Mouse (Mus musculus): ENCODE measurements at regions not wholly inside any gene's neighbourhood (a gene's known extent, or its start where the extent isn't known, plus 50 kb on each side); places are given as distances from the start of the nearest gene placed in this dataset.

DNA sequence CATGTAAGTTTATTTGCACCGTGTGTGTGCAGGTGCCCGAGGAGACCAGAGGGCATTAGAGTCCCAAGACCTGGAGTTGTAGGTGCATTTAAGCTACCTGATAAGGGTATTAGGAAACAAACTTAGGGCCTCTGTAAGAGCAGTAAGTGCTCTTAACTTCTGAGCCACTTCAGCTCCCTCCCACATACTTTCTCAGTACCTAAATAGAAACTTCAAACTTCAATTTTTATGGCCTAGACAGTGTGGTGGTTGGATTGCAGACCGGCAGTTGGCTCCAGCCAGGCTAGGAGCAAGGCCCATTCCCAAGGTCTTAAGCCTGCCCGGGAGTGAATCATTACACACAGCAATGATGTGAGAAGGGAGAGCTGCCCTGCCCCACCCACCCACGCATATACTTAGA is 208.8 kb upstream of the Plpp4 start:
- no peak for DNase-seq (ENCODE audit: low read depth, low spot score)

GRCm38 (mm10) chr7:129049726-129050125 is 207.1 kb upstream of the Plpp4 start:
- no peak for DNase-seq (ENCODE audit: low read depth, low spot score)

DNA sequence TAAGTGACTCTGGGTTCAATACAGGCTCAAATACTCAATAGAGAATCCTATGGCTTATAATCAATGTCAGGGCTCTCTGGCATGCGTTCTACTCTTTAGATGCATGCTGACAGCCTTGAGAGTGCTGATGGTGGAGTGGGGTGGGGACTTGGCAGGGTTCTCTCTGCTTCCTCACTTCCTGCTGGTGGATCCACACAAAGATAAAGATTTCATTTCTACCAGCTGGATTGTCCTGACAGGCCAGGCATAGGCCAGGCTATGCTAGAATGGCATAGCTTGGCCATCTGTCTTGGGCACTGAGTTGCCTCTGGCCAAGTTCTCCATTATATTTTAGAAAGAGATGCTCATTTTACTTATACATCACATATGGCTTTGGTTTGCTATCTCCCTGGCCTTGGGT is 206.2 kb upstream of the Plpp4 start:
- DNase-seq (ENCODE audit: low read depth, low spot score) = no peak

GRCm38 (mm10) chr7:129066891-129067290 is 189.9 kb upstream of the Plpp4 start:
- DNase-seq (ENCODE audit: low read depth, low spot score) = no peak

- no peak for DNase-seq (ENCODE audit: low read depth, low spot score)
Measured at GRCm38 (mm10) chr7:129068137-129068536, 188.7 kb upstream of the Plpp4 start.

- DNase-seq (ENCODE audit: low read depth, low spot score) = no peak
Measured at GRCm38 (mm10) chr7:129079786-129080185, 177.0 kb upstream of the Plpp4 start.

DNA sequence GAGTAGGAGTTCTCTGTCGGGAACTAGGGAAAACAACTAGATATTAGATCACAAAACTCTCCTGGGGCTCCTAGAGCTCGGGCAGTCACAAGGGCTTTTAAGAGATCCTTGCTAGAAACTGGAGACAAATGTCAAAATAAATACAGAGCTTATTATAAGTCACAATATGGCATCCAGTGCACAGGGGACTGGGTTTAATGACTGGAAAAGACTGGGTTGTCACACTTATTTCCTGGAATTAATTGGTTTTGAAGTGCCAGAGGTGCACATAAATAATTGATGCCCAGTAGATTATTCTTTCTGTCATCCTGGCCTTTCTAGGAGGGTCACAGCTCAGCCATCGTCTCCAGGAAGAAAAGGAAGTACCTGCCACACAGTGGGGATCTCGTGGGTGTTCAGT is 165.4 kb upstream of the Plpp4 start:
- DNase-seq (ENCODE audit: low read depth, low spot score) = no peak

- DNase-seq (ENCODE audit: low read depth, low spot score) = no peak
Measured at GRCm38 (mm10) chr7:129096374-129097069, 160.3 kb upstream of the Plpp4 start.

DNA sequence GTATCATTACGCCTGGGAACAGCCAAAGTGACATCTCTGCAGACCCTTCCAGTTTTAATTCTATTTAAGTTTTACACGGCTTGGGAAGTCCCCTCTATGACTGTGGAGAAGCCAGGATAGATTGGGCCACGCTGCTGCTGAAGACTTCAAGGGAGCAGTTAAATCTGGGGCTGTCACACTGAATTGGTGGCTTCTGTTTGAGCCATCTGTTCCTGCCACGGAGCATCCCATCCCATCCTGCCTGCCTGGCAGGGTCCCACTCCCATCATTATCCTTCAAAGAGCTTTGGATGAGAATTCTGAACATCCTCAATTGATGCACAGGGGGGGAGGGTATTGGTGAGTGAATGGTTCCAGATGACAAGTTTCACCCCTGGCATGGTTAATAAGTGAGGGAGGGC is 154.4 kb upstream of the Plpp4 start:
- DNase-seq (ENCODE audit: low read depth, low spot score) = no peak

DNA sequence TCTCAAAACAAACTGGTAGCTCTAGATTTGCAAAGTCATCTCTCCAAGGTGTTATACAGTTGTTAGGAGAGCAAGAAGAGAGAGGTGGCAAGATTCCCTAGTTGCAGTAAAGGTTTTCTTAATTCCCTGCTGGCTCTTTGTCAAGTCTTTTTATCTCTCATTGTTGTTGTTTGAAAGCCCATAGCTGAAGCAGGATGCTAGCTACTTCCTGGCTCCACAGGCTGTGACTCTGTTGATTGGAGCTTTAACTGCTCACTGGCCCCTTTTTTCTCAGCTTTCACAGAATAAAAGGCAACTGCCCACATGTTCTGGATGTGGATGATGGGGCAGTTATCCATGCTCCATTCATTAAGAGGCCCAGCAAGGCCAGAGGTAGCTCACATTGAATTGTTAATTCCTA is 122.7 kb upstream of the Plpp4 start:
- DNase-seq (ENCODE audit: low read depth, low spot score) = no peak

DNA sequence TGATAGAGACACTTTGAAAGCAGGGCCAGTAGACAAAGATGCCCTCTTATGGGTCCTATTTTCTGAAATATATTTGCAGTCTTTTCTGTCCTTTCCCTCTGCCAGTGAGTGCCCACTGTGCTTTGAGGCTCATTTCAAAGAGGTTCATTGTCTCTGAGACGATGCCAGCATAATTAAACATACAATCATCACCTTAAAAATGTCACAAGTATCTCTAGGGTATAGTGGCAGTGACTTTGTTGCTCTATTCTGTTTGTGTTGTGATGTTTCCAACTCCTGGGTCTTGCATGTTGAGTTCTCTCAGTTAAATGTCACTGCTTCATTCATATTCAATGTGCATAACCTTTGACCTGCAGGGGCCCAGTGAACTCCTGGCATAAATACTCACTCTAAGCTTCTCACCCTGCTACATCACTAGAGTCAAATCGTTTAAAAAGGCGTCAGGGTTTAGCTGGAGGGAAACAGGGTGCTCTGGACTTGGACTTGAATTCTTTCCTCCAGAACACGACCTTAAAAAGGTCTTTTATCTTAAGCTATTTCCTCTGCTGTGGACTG is 122.1 kb upstream of the Plpp4 start:
- no peak for DNase-seq (ENCODE audit: low read depth, low spot score)

DNA sequence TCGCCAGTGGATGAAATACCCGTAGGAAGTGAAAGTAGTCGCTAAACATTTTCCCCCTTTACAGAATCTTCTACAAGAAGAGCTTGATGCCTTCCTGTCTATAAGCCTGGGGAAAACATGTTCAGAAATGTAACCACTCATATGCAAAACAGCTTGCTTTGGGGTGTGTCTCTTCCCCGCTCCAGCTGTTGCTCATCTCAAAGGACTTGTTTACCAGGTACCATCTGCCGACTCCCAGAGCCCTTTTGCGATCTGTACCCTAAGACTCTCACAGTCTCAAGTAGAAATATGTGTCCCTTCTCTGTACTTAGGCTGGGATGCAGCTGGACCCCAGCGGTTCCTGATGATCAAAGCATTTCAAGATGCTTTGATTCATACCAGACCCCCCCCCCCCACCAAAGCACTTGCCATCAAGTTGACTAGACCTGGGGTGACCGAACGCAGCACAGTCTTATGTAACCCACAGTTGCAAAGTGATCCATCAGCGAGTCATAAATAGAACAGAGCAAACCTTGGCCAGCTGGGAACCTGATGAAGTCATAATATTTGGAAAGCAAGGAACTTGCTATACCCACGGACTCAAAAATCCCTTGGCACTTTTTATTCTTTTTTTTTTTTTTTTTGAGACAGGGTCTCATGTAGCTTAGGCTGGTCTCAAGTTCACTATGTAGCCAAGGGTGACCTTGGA is 119.4 kb upstream of the Plpp4 start:
- no peak for DNase-seq (ENCODE audit: low read depth, low spot score)

DNA sequence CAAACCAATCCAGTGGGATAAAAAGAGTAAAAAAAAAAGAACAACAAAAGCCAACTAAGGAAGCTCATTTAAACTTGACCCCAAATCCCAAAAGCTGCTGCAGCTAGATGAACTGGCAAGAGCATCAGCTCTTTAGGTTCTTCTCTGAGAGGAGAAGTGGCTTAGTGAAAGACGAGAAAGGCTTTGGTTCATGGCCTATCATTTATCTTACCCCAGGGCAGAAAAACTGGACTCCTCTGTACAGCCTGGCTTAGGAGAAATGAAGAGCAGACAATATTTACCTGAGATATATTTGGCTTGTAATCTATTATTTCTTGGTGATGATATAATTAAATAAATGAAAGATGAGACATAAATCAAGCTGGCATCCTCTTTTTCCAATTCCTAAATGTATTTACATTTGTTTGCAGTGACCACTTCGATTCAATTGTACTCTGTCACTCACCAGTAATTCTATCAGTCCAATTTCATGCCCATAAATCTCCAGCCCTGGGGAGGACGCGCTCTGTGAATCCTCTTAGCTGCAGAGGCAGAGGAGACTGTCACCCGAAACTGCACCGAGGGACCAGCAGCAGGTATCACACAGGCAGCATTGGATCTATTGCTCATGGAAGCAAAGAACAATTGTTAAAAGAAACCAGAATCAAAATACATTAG is 114.8 kb upstream of the Plpp4 start:
- DNase-seq (ENCODE audit: low read depth, low spot score) = no peak

GRCm38 (mm10) chr7:129142599-129142949 is 114.3 kb upstream of the Plpp4 start:
- DNase-seq (ENCODE audit: low read depth, low spot score) = no peak

- no peak for DNase-seq (ENCODE audit: low read depth, low spot score)
Measured at GRCm38 (mm10) chr7:129155577-129155976, 101.3 kb upstream of the Plpp4 start.

- DNase-seq (ENCODE audit: low read depth, low spot score) = no peak
Measured at GRCm38 (mm10) chr7:129169971-129170370, 86.9 kb upstream of the Plpp4 start.

GRCm38 (mm10) chr7:129190933-129191332 is 65.9 kb upstream of the Plpp4 start:
- DNase-seq (ENCODE audit: low read depth, low spot score) = no peak

- no peak for DNase-seq (ENCODE audit: low read depth, low spot score)
Measured at GRCm38 (mm10) chr7:129207029-129207428, 49.8 kb upstream of the Plpp4 start.
